Mouse (Mus musculus): Measurements from ENCODE around the gene Krt72. TPM values are rescaled to one million over a fixed set of nuclear protein-coding genes. Genes with fewer than 3 reads are reported as not detected.

The Krt72 gene
- not detected in 2 replicates for polyA plus RNA-seq (2015; fragmentation: Nextera tagmentation; extraction: Ambion mirVana)

DNA sequence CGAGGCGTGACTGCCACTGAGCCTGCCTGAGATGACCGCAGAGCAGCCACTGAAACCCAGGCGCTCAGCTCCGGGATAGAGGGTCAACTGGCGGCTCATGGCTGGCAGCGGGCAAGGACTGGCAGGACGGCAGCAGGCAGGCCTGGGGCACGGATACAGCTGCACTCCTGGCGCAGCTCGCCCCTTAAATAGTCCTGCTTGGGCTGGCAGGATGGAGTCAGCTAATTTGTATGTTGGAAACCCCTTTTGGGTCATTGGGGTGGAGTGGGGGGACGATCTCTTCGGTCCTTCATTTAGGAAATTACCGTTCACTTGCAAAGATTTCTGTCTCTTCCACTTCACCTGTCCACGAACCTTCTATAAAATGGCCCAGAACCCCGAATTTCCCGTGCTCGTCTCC lies at the start of gene Krt72:
Gene Krt72, minus strand, starts transcription at position 101 of the 400 bp plus-strand sequence.
- no peak within 1 kb of the TSS for H3K27ac ChIP-seq (ENCODE audit: low read depth)
- no peak within 1 kb of the TSS for H3K9ac ChIP-seq (replicated peaks)
- no peaks in the 10 kb centered on the region for H3K4me1 ChIP-seq (ENCODE audit: insufficient read depth)
- H3K36me3 ChIP-seq (replicated peaks; ENCODE audit: insufficient read depth, low read length), result no peaks in the 10 kb centered on the region
- 79% methylated on average over 18 of the region's 18 CpGs for WGBS (ENCODE audit: insufficient replicate concordance)
- ATAC-seq (no peak), DNase-seq (no peak)
- H3K4me3 ChIP-seq (ENCODE audit: low read depth, low read length), result no peak within 1 kb of the TSS
- no peaks in the 10 kb centered on the region for H3K9me3 ChIP-seq (ENCODE audit: low read length)
- H3K27me3 ChIP-seq (ENCODE audit: insufficient read depth, low read length), result no peaks in the 10 kb centered on the region
- TF ChIP-seq CTCF (IDR thresholded peaks at IDR 0.05; ENCODE audit: low read depth), result no peak
- TF ChIP-seq EP300 (IDR thresholded peaks at IDR 0.05; ENCODE audit: low read depth), result no peak
- H3K4me2 ChIP-seq (ENCODE audit: low read depth, low read length), result no peak within 1 kb of the TSS

DNA sequence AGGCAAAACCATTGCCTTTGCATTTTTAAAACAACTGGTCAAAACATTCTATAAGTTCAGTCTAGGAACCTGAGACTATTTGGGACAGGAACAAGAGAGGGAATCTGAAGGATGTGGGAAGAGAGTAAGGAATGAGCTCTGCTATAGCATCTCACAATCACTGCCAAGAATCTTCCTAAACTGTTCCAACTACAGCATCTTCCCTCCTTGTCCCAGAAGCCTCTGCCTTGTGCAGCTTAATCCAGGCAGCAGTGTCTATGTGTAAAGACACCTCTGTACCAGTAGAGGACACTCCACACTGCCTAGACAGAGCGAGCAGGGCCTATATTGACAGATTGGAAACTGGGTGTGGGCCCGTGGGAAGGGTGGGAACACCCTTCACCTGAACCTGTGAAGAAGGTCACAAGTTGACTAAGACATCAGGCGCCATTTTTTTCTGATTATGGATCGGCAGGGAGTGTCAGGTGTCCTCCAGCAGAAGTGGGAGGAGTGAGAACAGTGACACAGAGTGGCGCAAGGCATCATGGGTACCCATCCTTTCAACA lies 48.6 kb upstream of the Krt72 start:
- ATAC-seq (no peak), DNase-seq (no peak)
- H3K4me3 ChIP-seq (ENCODE audit: low read depth, low read length), result no peak overlapping the region
- H3K27me3 ChIP-seq (ENCODE audit: insufficient read depth, low read length), result no peaks in the 10 kb centered on the region
- no peaks in the 10 kb centered on the region for H3K4me1 ChIP-seq (ENCODE audit: insufficient read depth)
- H3K9ac ChIP-seq (replicated peaks), result no peak overlapping the region
- H3K9me3 ChIP-seq (ENCODE audit: low read length), result no peaks in the 10 kb centered on the region
- no peak overlapping the region for H3K4me2 ChIP-seq (ENCODE audit: low read depth, low read length)
- 54% methylated on average over 5 of the region's 5 CpGs for WGBS (ENCODE audit: insufficient replicate concordance)
- H3K27ac ChIP-seq (ENCODE audit: low read depth), result no peak overlapping the region
- TF ChIP-seq EP300 (IDR thresholded peaks at IDR 0.05; ENCODE audit: low read depth) (no peak), CTCF (IDR thresholded peaks at IDR 0.05; ENCODE audit: low read depth) (peak; percentile 32; the same call in 1 of the 2 replicates)
- no peaks in the 10 kb centered on the region for H3K36me3 ChIP-seq (replicated peaks; ENCODE audit: insufficient read depth, low read length)

DNA sequence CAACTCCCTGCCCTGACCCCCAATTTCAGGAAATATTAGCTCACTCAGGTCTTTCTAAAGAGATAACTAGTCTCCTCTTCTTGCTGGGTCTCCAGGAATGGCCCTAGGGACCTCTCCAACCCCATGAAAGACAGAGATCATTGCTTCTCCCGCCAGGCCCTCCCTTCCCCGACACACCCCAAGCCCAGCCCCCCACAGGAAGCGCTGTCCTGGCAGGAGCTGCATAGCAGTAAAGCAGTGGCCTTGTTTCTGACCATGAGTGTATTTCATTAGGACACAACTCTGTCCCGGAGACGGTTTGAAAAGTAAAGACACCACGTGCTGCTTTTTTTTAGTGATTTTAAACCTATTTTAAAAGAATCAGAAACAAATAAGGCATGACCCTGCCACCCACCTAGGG lies 46.9 kb upstream of the Krt72 start:
- Histone ChIP-seq H3K36me3 (replicated peaks; ENCODE audit: insufficient read depth, low read length) (no peaks in the 10 kb centered on the region), H3K27ac (ENCODE audit: low read depth) (no peak overlapping the region), H3K4me3 (ENCODE audit: low read depth, low read length) (no peak overlapping the region), H3K9me3 (ENCODE audit: low read length) (no peaks in the 10 kb centered on the region), H3K27me3 (ENCODE audit: insufficient read depth, low read length) (no peaks in the 10 kb centered on the region), H3K9ac (replicated peaks) (no peak overlapping the region), H3K4me2 (ENCODE audit: low read depth, low read length) (no peak overlapping the region), H3K4me1 (ENCODE audit: insufficient read depth) (no peaks in the 10 kb centered on the region)
- no peak for DNase-seq
- TF ChIP-seq EP300 (IDR thresholded peaks at IDR 0.05; ENCODE audit: low read depth) (no peak), CTCF (IDR thresholded peaks at IDR 0.05; ENCODE audit: low read depth) (no peak)
- ATAC-seq, result no peak
- 38% methylated on average over 6 of the region's 6 CpGs for WGBS (ENCODE audit: insufficient replicate concordance)

DNA sequence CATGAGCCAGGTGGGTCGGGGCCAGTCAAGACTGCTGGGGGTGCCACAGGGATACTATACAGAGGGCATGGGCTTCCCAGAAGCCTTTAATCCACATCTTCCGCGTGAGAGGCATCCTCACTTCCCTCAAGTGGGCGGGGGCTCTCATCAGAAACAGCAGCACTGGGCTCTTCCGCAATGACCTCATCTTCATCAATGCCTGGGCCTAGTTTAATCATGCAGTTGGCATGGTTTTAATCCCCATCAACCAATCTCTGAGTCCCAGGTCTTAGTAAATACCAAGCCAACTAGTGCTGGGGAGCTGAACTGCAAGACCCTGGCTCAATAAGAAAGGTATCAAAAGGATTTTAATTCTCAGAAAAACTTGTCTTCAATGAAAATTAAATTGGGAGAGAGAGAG lies 43.2 kb upstream of the Krt72 start:
- DNase-seq, result no peak
- no peaks in the 10 kb centered on the region for H3K36me3 ChIP-seq (replicated peaks; ENCODE audit: insufficient read depth, low read length)
- H3K4me1 ChIP-seq (ENCODE audit: insufficient read depth), result no peaks in the 10 kb centered on the region
- H3K4me3 ChIP-seq (ENCODE audit: low read depth, low read length), result no peak overlapping the region
- no peak overlapping the region for H3K9ac ChIP-seq (replicated peaks)
- no peak for ATAC-seq
- no peaks in the 10 kb centered on the region for H3K9me3 ChIP-seq (ENCODE audit: low read length)
- TF ChIP-seq CTCF (IDR thresholded peaks at IDR 0.05; ENCODE audit: low read depth), result no peak
- no peak for TF ChIP-seq EP300 (IDR thresholded peaks at IDR 0.05; ENCODE audit: low read depth)
- H3K27ac ChIP-seq (ENCODE audit: low read depth), result no peak overlapping the region
- 57% methylated on average over 5 of the region's 5 CpGs for WGBS (ENCODE audit: insufficient replicate concordance)
- no peaks in the 10 kb centered on the region for H3K27me3 ChIP-seq (ENCODE audit: insufficient read depth, low read length)
- no peak overlapping the region for H3K4me2 ChIP-seq (ENCODE audit: low read depth, low read length)

DNA sequence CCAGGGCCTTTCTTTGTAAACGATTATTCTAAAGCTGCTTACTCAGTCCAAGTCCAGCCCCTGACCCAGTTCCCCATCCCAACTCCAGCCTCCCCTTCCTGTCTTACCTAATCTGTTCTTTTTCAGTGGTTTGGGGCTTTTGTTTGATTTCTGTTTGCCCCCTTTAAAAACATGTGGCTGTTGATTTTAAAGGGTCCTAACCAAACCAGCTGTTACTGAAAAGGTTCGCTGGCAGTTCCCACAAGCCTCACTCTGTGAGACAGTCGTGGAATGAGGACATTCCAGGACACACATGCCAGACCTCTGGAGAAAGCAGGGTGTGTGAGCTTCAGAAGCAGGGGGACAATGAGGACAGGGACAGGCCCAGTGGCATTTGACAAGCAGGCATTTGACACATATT lies 35.5 kb upstream of the Krt72 start:
- H3K27me3 ChIP-seq (ENCODE audit: insufficient read depth, low read length), result no peaks in the 10 kb centered on the region
- no peak overlapping the region for H3K27ac ChIP-seq (ENCODE audit: low read depth)
- 21% methylated on average over 3 of the region's 3 CpGs for WGBS (ENCODE audit: insufficient replicate concordance)
- no peak for DNase-seq
- no peak for ATAC-seq
- H3K4me1 ChIP-seq (ENCODE audit: insufficient read depth), result no peaks in the 10 kb centered on the region
- no peaks in the 10 kb centered on the region for H3K9me3 ChIP-seq (ENCODE audit: low read length)
- no peak overlapping the region for H3K4me2 ChIP-seq (ENCODE audit: low read depth, low read length)
- TF ChIP-seq CTCF (IDR thresholded peaks at IDR 0.05; ENCODE audit: low read depth) (no peak), EP300 (IDR thresholded peaks at IDR 0.05; ENCODE audit: low read depth) (no peak)
- no peak overlapping the region for H3K9ac ChIP-seq (replicated peaks)
- H3K36me3 ChIP-seq (replicated peaks; ENCODE audit: insufficient read depth, low read length), result no peaks in the 10 kb centered on the region
- no peak overlapping the region for H3K4me3 ChIP-seq (ENCODE audit: low read depth, low read length)

DNA sequence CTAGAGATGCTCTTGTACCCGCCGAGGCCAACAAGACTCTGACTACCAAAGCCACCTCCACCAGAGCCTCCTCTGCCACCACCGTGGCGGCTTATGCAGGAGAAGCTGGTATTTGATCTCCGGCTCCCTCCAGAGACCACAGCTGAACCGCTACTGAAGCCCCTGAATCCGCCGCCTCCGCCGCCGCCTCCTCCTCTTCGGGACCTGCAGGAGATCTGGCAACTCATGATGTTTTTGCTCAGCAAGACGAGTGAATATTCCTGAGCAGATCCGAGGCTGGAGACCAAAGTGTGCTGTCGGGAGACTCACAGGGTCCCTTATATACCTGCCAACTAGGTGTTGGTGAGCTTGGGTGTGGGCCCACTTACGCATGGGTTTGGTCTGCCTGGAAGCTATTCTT lies 31.6 kb upstream of the Krt72 start, which contains the start of gene Krt2:
Gene Krt2, minus strand, starts transcription at position 295 of the 400 bp plus-strand sequence.
- 62% methylated on average over 16 of the region's 16 CpGs for WGBS (ENCODE audit: insufficient replicate concordance)
- no peak for TF ChIP-seq EP300 (IDR thresholded peaks at IDR 0.05; ENCODE audit: low read depth)
- no peak for TF ChIP-seq CTCF (IDR thresholded peaks at IDR 0.05; ENCODE audit: low read depth)
- no peaks in the 10 kb centered on the region for H3K27me3 ChIP-seq (ENCODE audit: insufficient read depth, low read length)
- H3K9ac ChIP-seq (replicated peaks), result no peak within 1 kb of the TSS
- H3K27ac ChIP-seq (ENCODE audit: low read depth), result no peak within 1 kb of the TSS
- no peaks in the 10 kb centered on the region for H3K36me3 ChIP-seq (replicated peaks; ENCODE audit: insufficient read depth, low read length)
- H3K9me3 ChIP-seq (ENCODE audit: low read length), result no peaks in the 10 kb centered on the region
- DNase-seq (no peak), ATAC-seq (no peak)
- H3K4me2 ChIP-seq (ENCODE audit: low read depth, low read length), result no peak within 1 kb of the TSS
- no peaks in the 10 kb centered on the region for H3K4me1 ChIP-seq (ENCODE audit: insufficient read depth)
- H3K4me3 ChIP-seq (ENCODE audit: low read depth, low read length), result no peak within 1 kb of the TSS
